Mouse (Mus musculus) kidney, postnatal 36 days (tissue): ENCODE data around the gene Cnot10.
A peak's percentile ranks its signal among the peaks of the same experiment; 100 is the strongest.

Experiments used
- DNase-seq, 2 experiments: peaks; one replicate each; pipeline ENCODE4 v3.0.0; 2021 to 2022; ENCODE audit warnings: mixed read lengths in 2 of 2

The Cnot10 gene

GRCm38 (mm10) chr9:114543882-114544753 lies 95.9 kb downstream of the Cnot10 start:
- peak; percentile 35 to 79 for DNase-seq

- DNase-seq = no peak
These were observed 98.7 kb downstream of the Cnot10 start for GRCm38 (mm10) chr9:114541279-114541741.

- peak; percentile 11 to 41 for DNase-seq
These were observed 100.9 kb downstream of the Cnot10 start for GRCm38 (mm10) chr9:114538996-114539563.

- DNase-seq = no peak
These were observed 103.4 kb downstream of the Cnot10 start for GRCm38 (mm10) chr9:114536628-114537027.
